Mouse (Mus musculus) urinary bladder, postnatal 0 days (tissue): Measurements from ENCODE around the gene Uty. TPM values are rescaled to one million over a fixed set of nuclear protein-coding genes. Genes with fewer than 3 reads are reported as not detected.

ENCODE experiments used
- polyA plus RNA-seq: library from polyadenylated mRNA; unstranded; fragments of >200 nt; fragmentation: Nextera tagmentation; extraction: Ambion mirVana; gene quantifications from 2 replicates; pipeline ENCODE4 v1.2.1, GENCODE M21; 2015

The Uty gene
- 9.9 and 10.5 TPM in 2 replicates for polyA plus RNA-seq

GRCm38 (mm10) chrY:1245426-1245863, at the start of gene Uty:
Gene Uty (minus strand): TSS chrY:1245759.

DNA sequence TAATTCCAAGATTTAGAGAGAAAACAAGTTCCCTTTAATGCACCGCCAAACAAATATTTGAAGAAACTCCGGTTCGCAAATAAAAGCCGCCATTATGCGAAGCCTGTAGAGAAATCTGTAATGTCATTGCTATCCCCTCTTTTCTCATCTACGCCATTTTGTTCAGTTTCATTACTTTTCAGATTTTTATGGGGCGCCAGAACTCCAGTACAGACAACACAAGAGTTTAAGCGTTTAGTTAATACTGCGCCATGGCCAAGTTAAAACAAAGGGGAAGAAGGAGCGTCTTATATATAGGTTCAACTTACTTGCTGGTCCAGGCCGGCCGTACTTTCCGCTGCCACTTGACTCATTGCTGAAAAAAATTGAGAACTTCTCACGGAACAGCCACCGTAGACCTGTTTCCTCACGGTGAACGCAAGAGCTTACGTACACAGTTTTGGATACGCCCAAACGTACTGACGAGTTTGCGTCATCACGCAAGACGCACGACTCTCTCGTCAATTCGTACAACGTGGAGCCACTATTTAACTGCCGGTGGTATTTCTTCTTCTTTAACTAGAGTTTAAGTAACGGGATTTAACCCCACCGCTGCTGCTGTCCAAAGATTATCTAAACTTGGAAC, 40.7 kb upstream of the Uty start, which contains the start of gene Ddx3y:
TSS of gene Ddx3y (minus strand) at position 459 of the 625 bp plus-strand sequence.

Other genes starting within 250 kb of the Uty start
- gene Eif2s3y, start 235.2 kb downstream of the Uty start, polyA plus RNA-seq, result 56.5 and 62.9 TPM in 2 replicates
- 34.3 and 42.7 TPM in 2 replicates for gene Ddx3y, start 40.9 kb upstream of the Uty start, polyA plus RNA-seq
- gene Usp9y, start 214.0 kb upstream of the Uty start, polyA plus RNA-seq, result not detected in 2 replicates